Mouse (Mus musculus): ENCODE measurements at regions not wholly inside any gene's neighbourhood (a gene's known extent, or its start where the extent isn't known, plus 50 kb on each side); places are given as distances from the start of the nearest gene placed in this dataset.

DNA sequence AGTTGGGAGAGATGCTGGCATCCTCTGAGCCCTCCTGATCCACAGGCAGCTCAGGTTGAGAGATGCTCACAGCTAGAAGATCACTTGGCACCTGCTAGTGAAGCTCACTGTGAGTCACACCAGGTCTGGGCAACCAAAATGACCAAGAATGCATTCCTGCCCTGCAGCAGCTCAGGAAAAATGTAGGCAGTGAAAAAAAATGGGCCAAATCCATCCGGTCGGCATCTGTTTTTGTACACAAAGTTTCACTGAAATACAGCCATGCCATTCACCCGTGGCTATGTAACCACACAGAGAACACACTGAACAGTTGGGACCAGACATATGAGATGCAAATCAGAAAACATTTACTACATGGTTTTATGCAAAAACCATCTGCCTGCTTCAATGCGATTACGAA lies 135.1 kb downstream of the Tomm20 start:
- H3K4me1 ChIP-seq (ENCODE audit: control insufficient read depth, insufficient read depth, low read length) = peaks cover 17% of the 10 kb centered on the region
- no peak overlapping the region for H3K4me3 ChIP-seq (ENCODE audit: low read depth, low read length)
- H3K9ac ChIP-seq (ENCODE audit: low read depth, low read length) = no peak overlapping the region
- H3K27me3 ChIP-seq (ENCODE audit: control insufficient read depth, insufficient read depth, low read length) = no peaks in the 10 kb centered on the region
- peaks cover 9% of the 10 kb centered on the region for H3K9me3 ChIP-seq (replicated peaks; ENCODE audit: control insufficient read depth, low read length)
- WGBS (ENCODE audit: insufficient replicate concordance) = 86% methylated on average over 5 of the region's 5 CpGs
- H3K27ac ChIP-seq (ENCODE audit: low read depth, low read length) = no peak overlapping the region
- no peaks in the 10 kb centered on the region for H3K36me3 ChIP-seq (ENCODE audit: control insufficient read depth, insufficient read depth, low read length)
- no peak overlapping the region for H3K4me2 ChIP-seq
- no peak for ATAC-seq (replicated peaks; ENCODE audit: insufficient number of reproducible peaks, low FRiP score, low TSS enrichment)

DNA sequence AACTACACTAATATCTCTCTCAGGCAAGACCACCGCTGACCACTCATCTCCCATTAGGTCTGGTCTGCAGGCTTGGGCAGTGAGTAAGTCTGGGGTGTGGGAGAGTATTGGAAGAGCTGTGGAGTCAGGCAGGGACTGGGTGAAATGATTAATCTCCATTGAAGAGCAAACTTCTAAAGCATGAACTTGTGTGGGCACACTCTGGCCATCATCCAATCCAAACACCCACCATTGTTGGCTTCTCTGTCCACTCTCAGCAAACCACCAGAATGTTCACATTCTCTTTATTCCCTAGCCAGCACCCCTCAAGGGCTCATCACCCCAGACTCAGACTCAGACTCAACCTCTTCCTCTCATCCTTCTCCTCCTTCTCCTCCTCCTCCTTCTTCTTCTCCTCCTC lies 136.3 kb downstream of the Tomm20 start:
- Histone ChIP-seq H3K9me3 (replicated peaks; ENCODE audit: control insufficient read depth, low read length) (peaks cover 9% of the 10 kb centered on the region), H3K36me3 (ENCODE audit: control insufficient read depth, insufficient read depth, low read length) (no peaks in the 10 kb centered on the region), H3K27me3 (ENCODE audit: control insufficient read depth, insufficient read depth, low read length) (no peaks in the 10 kb centered on the region), H3K4me2 (no peak overlapping the region), H3K27ac (ENCODE audit: low read depth, low read length) (no peak overlapping the region), H3K4me3 (ENCODE audit: low read depth, low read length) (no peak overlapping the region), H3K9ac (ENCODE audit: low read depth, low read length) (no peak overlapping the region), H3K4me1 (ENCODE audit: control insufficient read depth, insufficient read depth, low read length) (peaks cover 22% of the 10 kb centered on the region)
- WGBS (ENCODE audit: insufficient replicate concordance) = 78% methylated on average over 1 of the region's 1 CpGs
- no peak for ATAC-seq (replicated peaks; ENCODE audit: insufficient number of reproducible peaks, low FRiP score, low TSS enrichment)

DNA sequence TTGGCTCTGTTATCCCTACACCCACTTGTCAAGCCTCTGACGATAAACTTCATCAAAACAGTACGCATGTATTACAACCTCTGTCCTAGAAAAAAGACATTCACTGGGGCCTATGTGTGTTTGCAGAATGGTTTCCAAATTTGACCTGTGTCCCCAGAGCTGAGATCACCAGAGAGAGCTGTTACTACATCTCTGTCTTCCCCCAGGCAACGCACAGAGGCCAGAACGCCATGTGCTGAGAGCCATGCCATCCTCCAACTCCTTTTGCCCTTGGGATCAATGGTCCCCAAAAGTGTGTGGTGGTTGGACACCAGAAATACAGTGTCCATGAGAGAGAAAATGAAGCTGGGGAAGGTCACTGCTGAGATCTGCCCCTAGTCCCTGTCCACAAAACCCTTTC lies 137.1 kb downstream of the Tomm20 start:
- Histone ChIP-seq H3K4me3 (ENCODE audit: low read depth, low read length) (no peak overlapping the region), H3K9me3 (replicated peaks; ENCODE audit: control insufficient read depth, low read length) (peaks cover 7% of the 10 kb centered on the region), H3K36me3 (ENCODE audit: control insufficient read depth, insufficient read depth, low read length) (no peaks in the 10 kb centered on the region), H3K4me2 (no peak overlapping the region), H3K27me3 (ENCODE audit: control insufficient read depth, insufficient read depth, low read length) (no peaks in the 10 kb centered on the region), H3K27ac (ENCODE audit: low read depth, low read length) (no peak overlapping the region), H3K9ac (ENCODE audit: low read depth, low read length) (no peak overlapping the region), H3K4me1 (ENCODE audit: control insufficient read depth, insufficient read depth, low read length) (peaks cover 22% of the 10 kb centered on the region)
- ATAC-seq (replicated peaks; ENCODE audit: insufficient number of reproducible peaks, low FRiP score, low TSS enrichment) = no peak
- 88% methylated on average over 4 of the region's 4 CpGs for WGBS (ENCODE audit: insufficient replicate concordance)

- Histone ChIP-seq H3K9me3 (replicated peaks; ENCODE audit: control insufficient read depth, low read length) (no peaks in the 10 kb centered on the region), H3K4me3 (ENCODE audit: low read depth, low read length) (no peak overlapping the region), H3K27ac (ENCODE audit: low read depth, low read length) (peak overlapping the region; percentile 35; the same call in 1 of the 2 replicates), H3K4me2 (no peak overlapping the region), H3K27me3 (ENCODE audit: control insufficient read depth, insufficient read depth, low read length) (no peaks in the 10 kb centered on the region), H3K4me1 (ENCODE audit: control insufficient read depth, insufficient read depth, low read length) (peaks cover 22% of the 10 kb centered on the region), H3K36me3 (ENCODE audit: control insufficient read depth, insufficient read depth, low read length) (no peaks in the 10 kb centered on the region), H3K9ac (ENCODE audit: low read depth, low read length) (peak overlapping the region; percentile 10; the same call in 1 of the 2 replicates)
- ATAC-seq (replicated peaks; ENCODE audit: insufficient number of reproducible peaks, low FRiP score, low TSS enrichment) = no peak
- WGBS (ENCODE audit: insufficient replicate concordance) = 62% methylated on average over 8 of the region's 8 CpGs
Observed at GRCm38 (mm10) chr8:126807171-126807768, 138.4 kb downstream of the Tomm20 start.

DNA sequence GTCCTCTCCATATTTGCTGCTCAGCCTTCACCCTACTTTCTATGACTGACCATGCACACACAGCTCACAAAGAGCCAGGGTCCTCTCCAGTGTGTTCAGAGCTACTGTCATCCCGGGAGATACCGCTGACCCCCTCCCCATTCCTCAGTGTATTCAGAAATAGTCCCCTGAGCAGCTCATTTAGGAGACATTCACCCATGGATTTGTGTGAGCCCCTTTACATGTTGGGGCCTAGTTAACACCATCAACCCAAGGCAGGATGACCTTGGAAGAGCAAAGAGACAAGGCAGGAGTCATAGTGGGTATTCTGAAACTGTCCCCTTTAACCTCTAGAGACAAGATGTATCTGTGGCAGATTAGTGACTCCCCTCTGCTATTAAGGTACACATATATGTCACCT lies 139.1 kb downstream of the Tomm20 start:
- Histone ChIP-seq H3K9ac (ENCODE audit: low read depth, low read length) (no peak overlapping the region), H3K4me3 (ENCODE audit: low read depth, low read length) (no peak overlapping the region), H3K27ac (ENCODE audit: low read depth, low read length) (peak overlapping the region; percentile 76), H3K36me3 (ENCODE audit: control insufficient read depth, insufficient read depth, low read length) (no peaks in the 10 kb centered on the region), H3K9me3 (replicated peaks; ENCODE audit: control insufficient read depth, low read length) (no peaks in the 10 kb centered on the region), H3K4me1 (ENCODE audit: control insufficient read depth, insufficient read depth, low read length) (peaks cover 22% of the 10 kb centered on the region), H3K4me2 (no peak overlapping the region), H3K27me3 (ENCODE audit: control insufficient read depth, insufficient read depth, low read length) (no peaks in the 10 kb centered on the region)
- no peak for ATAC-seq (replicated peaks; ENCODE audit: insufficient number of reproducible peaks, low FRiP score, low TSS enrichment)
- 82% methylated on average over 2 of the region's 2 CpGs for WGBS (ENCODE audit: insufficient replicate concordance)

GRCm38 (mm10) chr8:126806181-126806560 lies 139.5 kb downstream of the Tomm20 start:
- WGBS (ENCODE audit: insufficient replicate concordance) = 67% methylated on average over 3 of the region's 3 CpGs
- Histone ChIP-seq H3K9ac (ENCODE audit: low read depth, low read length) (no peak overlapping the region; the same call in 1 of the 2 replicates), H3K4me2 (no peak overlapping the region), H3K27ac (ENCODE audit: low read depth, low read length) (peak overlapping the region; percentile 76), H3K4me1 (ENCODE audit: control insufficient read depth, insufficient read depth, low read length) (peaks cover 22% of the 10 kb centered on the region), H3K27me3 (ENCODE audit: control insufficient read depth, insufficient read depth, low read length) (no peaks in the 10 kb centered on the region), H3K36me3 (ENCODE audit: control insufficient read depth, insufficient read depth, low read length) (no peaks in the 10 kb centered on the region), H3K9me3 (replicated peaks; ENCODE audit: control insufficient read depth, low read length) (no peaks in the 10 kb centered on the region), H3K4me3 (ENCODE audit: low read depth, low read length) (no peak overlapping the region)
- peak; percentile 15; the same call in 1 of the 2 replicates for ATAC-seq (replicated peaks; ENCODE audit: insufficient number of reproducible peaks, low FRiP score, low TSS enrichment)

- Histone ChIP-seq H3K36me3 (ENCODE audit: control insufficient read depth, insufficient read depth, low read length) (no peaks in the 10 kb centered on the region), H3K27me3 (ENCODE audit: control insufficient read depth, insufficient read depth, low read length) (no peaks in the 10 kb centered on the region), H3K9me3 (replicated peaks; ENCODE audit: control insufficient read depth, low read length) (no peaks in the 10 kb centered on the region), H3K27ac (ENCODE audit: low read depth, low read length) (peak overlapping the region; percentile 76), H3K4me2 (no peak overlapping the region), H3K4me3 (ENCODE audit: low read depth, low read length) (no peak overlapping the region), H3K9ac (ENCODE audit: low read depth, low read length) (peak overlapping the region; percentile 60), H3K4me1 (ENCODE audit: control insufficient read depth, insufficient read depth, low read length) (peaks cover 22% of the 10 kb centered on the region)
- ATAC-seq (replicated peaks; ENCODE audit: insufficient number of reproducible peaks, low FRiP score, low TSS enrichment) = peak; percentile 70
- 46% methylated on average over 13 of the region's 13 CpGs for WGBS (ENCODE audit: insufficient replicate concordance)
Observed at GRCm38 (mm10) chr8:126805365-126806180, 140.1 kb downstream of the Tomm20 start.

GRCm38 (mm10) chr8:126804115-126804514 lies 141.5 kb downstream of the Tomm20 start:
- Histone ChIP-seq H3K4me3 (ENCODE audit: low read depth, low read length) (no peak overlapping the region), H3K4me2 (no peak overlapping the region), H3K4me1 (ENCODE audit: control insufficient read depth, insufficient read depth, low read length) (peaks cover 22% of the 10 kb centered on the region), H3K9ac (ENCODE audit: low read depth, low read length) (no peak overlapping the region), H3K9me3 (replicated peaks; ENCODE audit: control insufficient read depth, low read length) (no peaks in the 10 kb centered on the region), H3K36me3 (ENCODE audit: control insufficient read depth, insufficient read depth, low read length) (no peaks in the 10 kb centered on the region), H3K27me3 (ENCODE audit: control insufficient read depth, insufficient read depth, low read length) (no peaks in the 10 kb centered on the region), H3K27ac (ENCODE audit: low read depth, low read length) (no peak overlapping the region)
- WGBS (ENCODE audit: insufficient replicate concordance) = 60% methylated on average over 7 of the region's 7 CpGs
- ATAC-seq (replicated peaks; ENCODE audit: insufficient number of reproducible peaks, low FRiP score, low TSS enrichment) = no peak
